Mouse (Mus musculus) limb, embryonic 12.5 days (tissue): ENCODE measurements around the gene Rabgap1l. TPM values are rescaled to one million over a fixed set of nuclear protein-coding genes. Genes with fewer than 3 reads are reported as not detected.

Source experiments
- ATAC-seq: fragments of 200-750 bp; cut with Nextera tagmentation; 2 replicates; pipeline ENCODE4 v1.8.0; 2017; ENCODE audit warnings: low read depth, moderate TSS enrichment; ENCODE audit not compliant: insufficient number of reproducible peaks, insufficient read depth, low FRiP score, low TSS enrichment
- H3K27ac ChIP-seq: fragments of 300-500 bp; sonication (generic); 2 replicates; pipeline ENCODE4 v1.5.1; 2016; ENCODE audit warnings: mild to moderate bottlenecking, moderate library complexity
- H3K27me3 ChIP-seq: fragments of 300-500 bp; sonication (generic); 2 replicates; pipeline ENCODE4 v1.6.1; 2016; ENCODE audit warnings: mild to moderate bottlenecking, moderate library complexity
- H3K36me3 ChIP-seq: fragments of 300-500 bp; sonication (generic); 2 replicates; pipeline ENCODE4 v1.6.1; 2016; ENCODE audit warnings: mild to moderate bottlenecking, moderate library complexity
- H3K4me1 ChIP-seq: fragments of 300-500 bp; sonication (generic); replicated peaks from 2 replicates; pipeline ENCODE4 v1.6.1; 2016
- H3K4me2 ChIP-seq: fragments of 300-500 bp; sonication (generic); 2 replicates; pipeline ENCODE4 v1.6.1; 2016; ENCODE audit warnings: mild to moderate bottlenecking, moderate library complexity
- H3K4me3 ChIP-seq: fragments of 300-500 bp; sonication (generic); replicated peaks from 2 replicates; pipeline ENCODE4 v1.5.1; 2016; ENCODE audit warnings: mild to moderate bottlenecking
- H3K9ac ChIP-seq: fragments of 300-500 bp; sonication (generic); replicated peaks from 2 replicates; pipeline ENCODE4 v1.6.1; 2016; ENCODE audit warnings: mild to moderate bottlenecking, moderate library complexity
- H3K9me3 ChIP-seq: fragments of 300-500 bp; sonication (generic); 2 replicates; pipeline ENCODE4 v1.6.1; 2016; ENCODE audit warnings: mild to moderate bottlenecking, moderate library complexity
- WGBS: fragments of 180-500 bp; shearing (Covaris S2); methylation state at CpG from one replicate; pipeline ENCODE4 v1.1.7; 2016; 5-methylcytosine and 5-hydroxymethylcytosine counted together
- polyA plus RNA-seq: library from polyadenylated mRNA; unstranded; fragments of >200 nt; fragmentation: Nextera tagmentation; extraction: Ambion mirVana; gene quantifications from 2 replicates; pipeline ENCODE4 v1.2.1, GENCODE M21; 2016

Rabgap1l gene
- polyA plus RNA-seq, 1 experiment from 2014 or later = 17.3 TPM

DNA sequence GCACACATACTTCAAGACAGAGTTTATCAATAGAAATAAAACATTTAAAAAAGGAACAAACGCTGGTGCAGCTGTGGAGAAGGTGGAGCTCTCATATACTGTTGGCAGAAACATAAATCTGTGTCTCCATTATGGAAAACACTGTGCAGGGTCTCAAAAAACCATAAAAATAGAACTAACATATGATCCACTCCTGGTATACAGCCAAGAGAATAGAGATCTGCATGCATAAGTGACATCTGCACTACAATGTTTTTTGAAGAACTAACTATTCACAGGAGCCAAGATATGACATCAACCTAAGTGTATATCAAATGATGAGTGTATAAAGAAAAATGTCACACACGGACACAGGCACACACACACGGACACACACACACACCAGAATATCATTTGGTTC is 426.4 kb downstream of the Rabgap1l start:
- H3K27ac ChIP-seq = no peak overlapping the region
- no peaks in the 10 kb centered on the region for H3K9me3 ChIP-seq
- H3K4me3 ChIP-seq = no peak overlapping the region
- 88% methylated on average over 3 of the region's 3 CpGs for WGBS
- H3K4me1 ChIP-seq = no peaks in the 10 kb centered on the region
- H3K27me3 ChIP-seq = no peaks in the 10 kb centered on the region
- ATAC-seq = no peak
- no peak overlapping the region for H3K4me2 ChIP-seq
- H3K9ac ChIP-seq = no peak overlapping the region
- no peaks in the 10 kb centered on the region for H3K36me3 ChIP-seq

DNA sequence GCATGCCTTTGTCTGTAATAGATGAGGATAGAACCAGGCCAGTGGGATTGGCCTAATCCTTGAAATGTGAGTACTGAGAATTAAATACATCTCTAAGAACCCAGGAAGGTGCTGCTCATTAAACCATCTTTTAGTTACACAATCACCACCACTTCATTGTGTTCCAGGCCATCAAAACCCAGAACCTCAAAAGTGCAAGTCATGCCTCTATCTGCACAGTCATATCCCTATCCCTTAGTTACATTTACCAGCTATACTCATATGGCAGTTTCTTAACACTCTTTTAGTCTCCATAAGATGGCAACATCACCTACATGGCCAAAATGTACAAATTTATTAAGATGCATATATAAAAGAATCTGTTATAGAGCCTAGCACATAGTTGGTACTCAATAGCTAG is 435.7 kb downstream of the Rabgap1l start:
- Histone ChIP-seq H3K27me3 (no peaks in the 10 kb centered on the region), H3K27ac (no peak overlapping the region), H3K9me3 (no peaks in the 10 kb centered on the region), H3K4me1 (no peaks in the 10 kb centered on the region), H3K36me3 (no peaks in the 10 kb centered on the region), H3K4me3 (no peak overlapping the region), H3K4me2 (no peak overlapping the region), H3K9ac (no peak overlapping the region)
- no peak for ATAC-seq

DNA sequence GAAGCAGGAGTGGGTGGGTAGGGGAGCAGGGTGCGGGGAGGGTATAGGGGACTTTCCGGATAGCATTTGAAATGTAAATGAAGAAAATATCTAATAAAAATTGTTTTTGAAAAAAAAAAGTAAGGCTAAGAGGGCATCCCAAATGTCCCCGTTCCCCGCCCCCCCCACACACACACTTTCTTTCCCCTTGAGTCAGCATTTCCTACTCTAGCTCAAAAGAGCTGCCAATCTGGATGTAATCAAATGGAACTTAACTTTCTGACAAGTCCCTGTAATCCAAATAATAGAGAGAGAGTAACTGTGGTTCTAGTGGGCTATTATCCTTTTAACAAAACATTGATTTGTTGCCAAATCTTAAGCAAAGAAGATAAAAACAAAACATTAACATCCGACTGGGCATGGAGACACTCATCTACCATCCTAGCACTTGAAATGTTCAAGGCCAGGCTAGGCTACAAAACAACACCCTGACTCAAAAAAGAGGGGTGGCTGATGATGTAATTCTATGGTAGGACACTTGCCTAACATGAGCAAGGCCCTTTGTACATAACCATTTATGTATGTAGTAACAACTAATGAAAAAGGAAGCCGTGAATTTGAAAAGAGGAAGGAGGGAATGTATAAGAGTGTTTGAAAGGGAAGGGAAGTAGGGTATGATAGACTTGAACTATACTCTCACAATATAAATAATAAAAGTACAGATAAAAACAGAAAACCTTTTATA is 439.1 kb downstream of the Rabgap1l start:
- no peak for ATAC-seq
- Histone ChIP-seq H3K4me3 (no peak overlapping the region), H3K9me3 (no peaks in the 10 kb centered on the region), H3K27ac (no peak overlapping the region), H3K9ac (no peak overlapping the region), H3K27me3 (no peaks in the 10 kb centered on the region), H3K4me2 (no peak overlapping the region), H3K36me3 (no peaks in the 10 kb centered on the region), H3K4me1 (peaks cover 9% of the 10 kb centered on the region)
- 88% methylated on average over 6 of the region's 6 CpGs for WGBS

DNA sequence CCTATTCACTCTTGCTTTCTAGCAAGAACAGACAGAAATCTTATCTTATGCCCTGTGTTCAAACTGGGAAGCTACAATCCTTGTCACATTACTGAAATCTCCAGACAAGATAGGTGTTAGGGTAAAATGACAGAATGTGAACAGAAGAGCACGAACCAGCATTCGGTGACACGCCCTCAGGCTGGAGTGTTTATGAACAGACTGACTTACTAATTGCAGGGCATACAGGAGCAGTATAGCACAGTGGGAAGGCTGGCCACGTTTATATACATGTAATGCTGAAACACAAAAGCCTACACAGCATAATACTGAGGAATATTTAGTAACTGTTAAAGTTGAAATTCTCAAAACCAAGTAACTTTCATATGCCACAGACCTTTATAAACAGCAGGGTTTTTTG is 440.7 kb downstream of the Rabgap1l start:
- Histone ChIP-seq H3K9ac (no peak overlapping the region), H3K27me3 (no peaks in the 10 kb centered on the region), H3K4me3 (peak overlapping the region; percentile 41; the same call in 1 of the 2 replicates), H3K4me1 (peaks cover 9% of the 10 kb centered on the region), H3K4me2 (peak overlapping the region; percentile 71), H3K36me3 (no peaks in the 10 kb centered on the region), H3K9me3 (no peaks in the 10 kb centered on the region), H3K27ac (no peak overlapping the region)
- 53% methylated on average over 4 of the region's 4 CpGs for WGBS
- no peak for ATAC-seq

DNA sequence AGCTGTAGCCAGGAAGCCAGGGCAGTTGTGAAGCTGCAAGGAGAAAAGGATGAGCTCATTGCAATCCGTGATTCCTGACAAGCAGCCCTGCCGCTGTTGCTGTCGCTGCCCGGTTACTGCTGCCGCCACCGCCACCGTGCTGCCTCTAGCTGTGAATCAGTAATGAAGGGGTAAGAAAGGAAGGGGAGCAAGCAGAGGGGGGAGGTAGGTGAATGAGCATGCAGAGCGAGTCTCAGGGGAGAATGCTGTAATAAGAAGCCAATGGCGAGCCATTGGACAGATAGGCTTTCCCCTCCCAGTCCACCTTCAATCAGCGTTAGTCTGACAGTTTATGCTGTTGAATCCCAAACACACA is 441.2 kb downstream of the Rabgap1l start:
- no peak overlapping the region for H3K27ac ChIP-seq
- H3K36me3 ChIP-seq = no peaks in the 10 kb centered on the region
- WGBS = under 1% methylated on average over 10 of the region's 10 CpGs
- H3K9me3 ChIP-seq = no peaks in the 10 kb centered on the region
- peaks cover 9% of the 10 kb centered on the region for H3K4me1 ChIP-seq
- peak overlapping the region; percentile 41 for H3K4me3 ChIP-seq
- H3K4me2 ChIP-seq = peak overlapping the region; percentile 71
- H3K27me3 ChIP-seq = no peaks in the 10 kb centered on the region
- peak overlapping the region; percentile 51 for H3K9ac ChIP-seq
- ATAC-seq = peak; percentile 66; the same call in 1 of the 2 replicates

DNA sequence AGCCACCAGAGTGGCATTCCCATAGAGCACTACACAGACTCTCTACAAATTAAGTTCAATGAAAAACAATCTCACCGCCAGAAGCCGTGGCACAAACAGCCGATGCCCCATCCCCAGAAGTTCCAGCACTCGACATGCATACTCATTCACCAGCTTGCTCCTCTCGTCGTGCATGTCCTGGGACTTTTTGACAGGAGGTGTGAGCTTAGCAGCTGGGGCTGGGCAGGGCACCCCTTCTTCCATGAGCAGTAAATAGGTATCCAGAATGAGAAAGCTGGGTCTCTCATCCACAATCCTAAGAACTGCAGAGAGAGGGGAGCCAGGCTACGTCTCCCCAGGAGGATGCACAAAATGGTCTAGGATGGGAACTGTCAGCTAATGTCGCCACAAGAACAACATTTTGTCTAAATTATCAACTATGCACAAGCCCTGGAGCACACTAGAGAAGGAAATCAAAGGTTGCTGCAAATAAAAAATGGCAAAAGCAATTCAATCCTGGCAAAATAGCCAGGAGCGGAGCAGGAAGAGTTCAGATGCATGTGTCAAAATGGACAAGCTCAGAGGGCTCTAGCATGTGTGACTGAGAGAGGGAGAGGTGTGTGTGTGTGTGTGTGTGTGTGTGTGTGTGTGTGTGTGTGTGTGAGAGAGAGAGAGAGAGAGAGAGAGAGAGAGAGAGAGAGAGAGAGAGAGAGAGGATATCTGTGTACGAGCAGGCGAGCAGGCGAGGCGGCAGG is 441.7 kb downstream of the Rabgap1l start:
- Histone ChIP-seq H3K9me3 (no peaks in the 10 kb centered on the region), H3K4me3 (peak overlapping the region; percentile 41), H3K4me1 (peaks cover 9% of the 10 kb centered on the region), H3K27ac (no peak overlapping the region), H3K36me3 (no peaks in the 10 kb centered on the region), H3K4me2 (peak overlapping the region; percentile 71), H3K9ac (peak overlapping the region; percentile 51), H3K27me3 (no peaks in the 10 kb centered on the region)
- ATAC-seq = no peak
- 24% methylated on average over 13 of the region's 13 CpGs for WGBS

DNA sequence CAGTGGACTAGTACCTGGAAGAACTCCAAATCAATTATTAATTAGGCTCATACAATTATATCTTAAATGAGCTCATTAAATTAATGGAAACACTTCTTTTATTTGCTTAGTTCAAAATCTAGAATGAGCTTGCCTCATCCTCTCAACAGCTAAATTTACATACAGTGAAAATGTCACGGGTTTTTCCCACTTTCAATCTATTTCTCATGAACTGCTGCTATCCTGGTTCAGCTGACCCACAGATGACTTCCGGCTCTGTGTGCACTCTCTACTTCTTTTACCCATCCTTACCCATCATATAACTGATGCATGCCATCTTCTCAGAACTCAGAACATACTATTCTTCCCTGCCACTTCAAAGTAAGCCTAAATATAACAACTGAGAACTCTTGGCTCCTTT is 452.4 kb downstream of the Rabgap1l start:
- Histone ChIP-seq H3K36me3 (no peaks in the 10 kb centered on the region), H3K27me3 (no peaks in the 10 kb centered on the region), H3K4me2 (no peak overlapping the region), H3K4me3 (no peak overlapping the region), H3K27ac (no peak overlapping the region), H3K9me3 (no peaks in the 10 kb centered on the region), H3K4me1 (no peaks in the 10 kb centered on the region), H3K9ac (no peak overlapping the region)
- no peak for ATAC-seq
- 86% methylated on average over 2 of the region's 2 CpGs for WGBS

DNA sequence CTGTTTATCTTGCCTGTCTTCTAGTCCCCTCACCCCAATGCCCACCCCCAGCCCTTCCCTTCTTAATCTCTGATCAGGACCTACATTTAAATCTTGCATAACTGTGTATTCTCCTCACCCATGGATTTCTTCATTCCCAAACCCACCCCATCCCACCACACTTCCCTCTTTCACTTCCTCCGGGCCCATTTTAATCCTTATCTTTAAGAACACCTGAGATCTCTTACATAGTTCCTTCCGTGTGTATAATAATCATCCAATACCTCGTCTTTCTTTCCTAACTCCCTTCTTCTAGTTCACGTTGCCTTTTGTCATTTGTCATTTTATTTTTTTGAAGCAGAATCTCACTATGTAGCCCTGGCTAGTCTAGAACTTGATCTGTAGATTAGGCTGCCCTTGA is 453.6 kb downstream of the Rabgap1l start:
- no peak overlapping the region for H3K9ac ChIP-seq
- no peak overlapping the region for H3K27ac ChIP-seq
- whole genome bisulfite sequencing = 89% methylated on average over 4 of the region's 4 CpGs
- no peaks in the 10 kb centered on the region for H3K36me3 ChIP-seq
- H3K4me1 ChIP-seq = no peaks in the 10 kb centered on the region
- ATAC-seq = no peak
- no peaks in the 10 kb centered on the region for H3K9me3 ChIP-seq
- no peaks in the 10 kb centered on the region for H3K27me3 ChIP-seq
- no peak overlapping the region for H3K4me2 ChIP-seq
- H3K4me3 ChIP-seq = no peak overlapping the region

DNA sequence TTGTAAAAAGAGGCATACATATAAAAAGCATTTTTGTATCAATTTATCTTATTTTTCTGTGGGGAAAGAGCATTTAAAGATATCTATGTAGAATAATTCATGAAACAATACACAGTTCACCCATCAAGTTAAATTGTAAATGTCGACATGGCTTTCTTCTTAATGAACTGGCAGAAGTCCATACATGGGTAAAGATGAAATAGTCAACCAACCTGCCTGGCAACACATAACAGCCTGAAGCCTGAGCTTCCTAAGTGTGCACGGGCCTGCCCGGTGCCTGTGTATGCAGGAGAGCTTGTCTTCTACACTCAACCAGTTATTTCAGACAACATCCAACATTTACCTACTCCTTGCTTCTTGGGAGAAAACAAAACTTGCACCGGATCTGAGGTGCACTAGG is 458.2 kb downstream of the Rabgap1l start:
- WGBS = 81% methylated on average over 4 of the region's 4 CpGs
- no peak overlapping the region for H3K4me2 ChIP-seq
- ATAC-seq = no peak
- no peaks in the 10 kb centered on the region for H3K27me3 ChIP-seq
- no peak overlapping the region for H3K27ac ChIP-seq
- no peak overlapping the region for H3K9ac ChIP-seq
- H3K36me3 ChIP-seq = no peaks in the 10 kb centered on the region
- no peaks in the 10 kb centered on the region for H3K9me3 ChIP-seq
- H3K4me1 ChIP-seq = no peaks in the 10 kb centered on the region
- H3K4me3 ChIP-seq = no peak overlapping the region

DNA sequence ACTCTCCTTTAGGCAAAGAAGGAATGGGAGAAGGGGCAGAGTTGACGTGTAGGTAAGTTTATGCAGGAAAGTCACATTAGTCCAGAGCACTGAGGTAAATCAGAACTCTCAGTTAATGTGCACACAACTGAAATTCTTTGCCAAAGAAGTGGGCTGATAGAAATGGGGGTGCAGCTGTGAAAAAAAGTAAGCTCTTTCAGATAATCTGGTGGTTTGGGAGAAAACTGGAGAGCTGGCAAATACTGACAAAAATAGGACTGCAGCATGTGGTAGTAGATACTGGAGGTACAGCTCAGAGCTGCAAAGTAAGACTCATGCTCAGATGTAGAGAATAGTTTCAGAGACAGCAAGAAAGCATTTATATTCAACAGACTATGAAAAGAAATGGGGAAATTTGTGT is 462.2 kb downstream of the Rabgap1l start:
- Histone ChIP-seq H3K27me3 (no peaks in the 10 kb centered on the region), H3K9me3 (no peaks in the 10 kb centered on the region), H3K9ac (no peak overlapping the region), H3K4me2 (no peak overlapping the region), H3K4me3 (no peak overlapping the region), H3K27ac (no peak overlapping the region), H3K4me1 (0 out of 2 replicates have a peak, but pooled peaks cover 4% of the 10 kb centered on the region), H3K36me3 (no peaks in the 10 kb centered on the region)
- 77% methylated on average over 1 of the region's 1 CpGs for WGBS
- ATAC-seq = no peak

DNA sequence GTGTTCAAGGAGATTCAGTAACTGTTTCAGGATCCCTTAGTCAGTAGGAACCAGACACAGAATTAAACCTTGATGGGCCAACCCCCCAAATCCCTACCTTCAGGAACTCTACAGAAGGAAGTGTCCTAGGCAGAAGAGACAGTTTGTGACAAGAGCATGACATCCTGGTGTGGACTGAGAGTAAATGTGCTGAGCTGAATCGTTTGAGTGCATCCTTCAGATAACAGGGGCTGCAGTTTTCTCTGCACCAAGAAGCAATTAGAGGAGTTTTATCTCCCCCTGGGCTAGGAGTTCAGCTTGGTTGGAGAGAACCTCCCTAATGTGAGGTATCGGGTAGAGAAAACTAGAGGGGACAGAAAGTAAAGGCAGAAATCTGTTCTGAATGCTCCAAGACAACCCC is 462.8 kb downstream of the Rabgap1l start:
- no peaks in the 10 kb centered on the region for H3K36me3 ChIP-seq
- 0 out of 2 replicates have a peak, but pooled peaks cover 4% of the 10 kb centered on the region for H3K4me1 ChIP-seq
- H3K4me3 ChIP-seq = no peak overlapping the region
- WGBS = 56% methylated on average over 2 of the region's 2 CpGs
- H3K9ac ChIP-seq = no peak overlapping the region
- no peak overlapping the region for H3K4me2 ChIP-seq
- no peak for ATAC-seq
- no peaks in the 10 kb centered on the region for H3K27me3 ChIP-seq
- H3K27ac ChIP-seq = no peak overlapping the region
- H3K9me3 ChIP-seq = no peaks in the 10 kb centered on the region
